Mouse (Mus musculus) neural tube, embryonic 14.5 days (tissue): ENCODE results near the gene Mthfd1. TPM values are rescaled to one million over a fixed set of nuclear protein-coding genes. Genes with fewer than 3 reads are reported as not detected.

Experiments
- ATAC-seq: fragments of 200-750 bp; cut with Nextera tagmentation; 2 replicates; pipeline ENCODE4 v1.8.0; 2017; ENCODE audit warnings: low read depth, mild to moderate bottlenecking, moderate TSS enrichment, moderate library complexity
- H3K27ac ChIP-seq: fragments of 300-500 bp; sonication (generic); 2 replicates; pipeline ENCODE4 v1.5.1; 2014; ENCODE audit warnings: low read depth, mild to moderate bottlenecking, control low read depth, low read length, moderate library complexity, mixed read lengths
- H3K27me3 ChIP-seq: fragments of 300-500 bp; sonication (generic); 2 replicates; pipeline ENCODE4 v1.6.1; 2014; ENCODE audit warnings: low read length; ENCODE audit not compliant: control insufficient read depth, insufficient read depth
- H3K36me3 ChIP-seq: fragments of 300-500 bp; sonication (generic); 2 replicates; pipeline ENCODE4 v1.6.1; 2014; ENCODE audit warnings: low read length, mixed read lengths; ENCODE audit not compliant: control insufficient read depth, insufficient read depth
- H3K4me1 ChIP-seq: fragments of 300-500 bp; sonication (generic); 2 replicates; pipeline ENCODE4 v1.6.1; 2014; ENCODE audit warnings: low read length; ENCODE audit not compliant: control insufficient read depth, insufficient read depth
- H3K4me2 ChIP-seq: fragments of 300-500 bp; sonication (generic); 2 replicates; pipeline ENCODE4 v1.6.1; 2014; ENCODE audit warnings: mild to moderate bottlenecking, low read depth, low read length, control low read depth
- H3K4me3 ChIP-seq: fragments of 300-500 bp; sonication (generic); 2 replicates; pipeline ENCODE4 v1.5.1; 2014; ENCODE audit warnings: low read depth, low read length, control low read depth, mixed read lengths
- H3K9ac ChIP-seq: fragments of 300-500 bp; sonication (generic); replicated peaks from 2 replicates; pipeline ENCODE4 v1.6.1; 2014; ENCODE audit warnings: low read depth, mild to moderate bottlenecking, control low read depth, low read length, mixed read lengths
- H3K9me3 ChIP-seq: fragments of 300-500 bp; sonication (generic); 2 replicates; pipeline ENCODE4 v1.6.1; 2016; ENCODE audit warnings: low read length; ENCODE audit not compliant: control insufficient read depth
- WGBS: fragments of 180-500 bp; shearing (Covaris S2); extraction: QIAGEN DNeasy Blood & Tissue Kit; methylation state at CpG from one replicate; pipeline ENCODE4 v1.1.7; 2014; 5-methylcytosine and 5-hydroxymethylcytosine counted together
- polyA plus RNA-seq: library from polyadenylated mRNA; unstranded; fragments of >200 nt; fragmentation: Nextera tagmentation; extraction: Ambion mirVana; gene quantifications from 2 replicates; pipeline ENCODE4 v1.2.1, GENCODE M21; 2014

The Mthfd1 gene
- polyA plus RNA-seq, 1 experiment from 2014 or later: 26.8 TPM

- H3K9ac ChIP-seq: no peak overlapping the region
- no peak for ATAC-seq
Observed at GRCm38 (mm10) chr12:76285418-76285817, 30.3 kb downstream of the Mthfd1 start.

GRCm38 (mm10) chr12:76287986-76288385 is 32.9 kb downstream of the Mthfd1 start:
- 29% methylated on average over 8 of the region's 8 CpGs for WGBS
- Histone ChIP-seq H3K4me1 (no peaks in the 10 kb centered on the region), H3K36me3 (no peaks in the 10 kb centered on the region), H3K9me3 (no peaks in the 10 kb centered on the region), H3K9ac (no peak overlapping the region), H3K4me2 (no peak overlapping the region), H3K27me3 (no peaks in the 10 kb centered on the region), H3K27ac (no peak overlapping the region), H3K4me3 (no peak overlapping the region)
- no peak for ATAC-seq

More at GRCm38 (mm10) chr12:76285418-76285817, 30.3 kb downstream of the Mthfd1 start:
- Histone ChIP-seq H3K36me3 (no peaks in the 10 kb centered on the region), H3K27me3 (no peaks in the 10 kb centered on the region), H3K9me3 (no peaks in the 10 kb centered on the region), H3K4me1 (0 out of 2 replicates have a peak, but pooled peaks cover 3% of the 10 kb centered on the region), H3K27ac (no peak overlapping the region), H3K4me3 (no peak overlapping the region), H3K4me2 (no peak overlapping the region)
- 62% methylated on average over 6 of the region's 6 CpGs for WGBS

GRCm38 (mm10) chr12:76288494-76288893 is 33.4 kb downstream of the Mthfd1 start:
- no peaks in the 10 kb centered on the region for H3K9me3 ChIP-seq
- H3K27ac ChIP-seq: no peak overlapping the region
- no peak overlapping the region for H3K4me2 ChIP-seq
- no peaks in the 10 kb centered on the region for H3K4me1 ChIP-seq
- H3K36me3 ChIP-seq: no peaks in the 10 kb centered on the region
- 21% methylated on average over 5 of the region's 5 CpGs for WGBS
- ATAC-seq: peak; percentile 72; the same call in 1 of the 2 replicates
- H3K9ac ChIP-seq: no peak overlapping the region
- no peak overlapping the region for H3K4me3 ChIP-seq
- no peaks in the 10 kb centered on the region for H3K27me3 ChIP-seq

- Histone ChIP-seq H3K4me3 (no peak overlapping the region), H3K27me3 (no peaks in the 10 kb centered on the region), H3K36me3 (0 out of 2 replicates have a peak, but pooled peaks cover under 1% of the 10 kb centered on the region), H3K9ac (no peak overlapping the region), H3K9me3 (no peaks in the 10 kb centered on the region), H3K4me1 (no peaks in the 10 kb centered on the region), H3K27ac (no peak overlapping the region), H3K4me2 (no peak overlapping the region)
- WGBS: 93% methylated on average over 12 of the region's 12 CpGs
- no peak for ATAC-seq
Observed at GRCm38 (mm10) chr12:76289428-76289827, 34.3 kb downstream of the Mthfd1 start.

- H3K27me3 ChIP-seq: no peaks in the 10 kb centered on the region
- no peak for ATAC-seq
- H3K4me1 ChIP-seq: no peaks in the 10 kb centered on the region
- H3K9ac ChIP-seq: no peak overlapping the region
- no peak overlapping the region for H3K4me3 ChIP-seq
- WGBS: 93% methylated on average over 2 of the region's 2 CpGs
- no peak overlapping the region for H3K27ac ChIP-seq
- peaks cover 9% of the 10 kb centered on the region; the same call in 1 of the 2 replicates for H3K36me3 ChIP-seq
- no peak overlapping the region for H3K4me2 ChIP-seq
- H3K9me3 ChIP-seq: no peaks in the 10 kb centered on the region
Observed at GRCm38 (mm10) chr12:76290271-76290670, 35.2 kb downstream of the Mthfd1 start.

GRCm38 (mm10) chr12:76293192-76293591 is 38.1 kb downstream of the Mthfd1 start:
- Histone ChIP-seq H3K27ac (no peak overlapping the region), H3K36me3 (peaks cover 12% of the 10 kb centered on the region; the same call in 1 of the 2 replicates), H3K9me3 (no peaks in the 10 kb centered on the region), H3K4me3 (no peak overlapping the region), H3K9ac (no peak overlapping the region), H3K27me3 (no peaks in the 10 kb centered on the region), H3K4me1 (no peaks in the 10 kb centered on the region), H3K4me2 (no peak overlapping the region)
- no peak for ATAC-seq
- WGBS: 68% methylated on average over 7 of the region's 7 CpGs

GRCm38 (mm10) chr12:76297830-76298229 is 42.7 kb downstream of the Mthfd1 start:
- no peak overlapping the region for H3K27ac ChIP-seq
- H3K4me3 ChIP-seq: no peak overlapping the region
- no peak for ATAC-seq
- no peaks in the 10 kb centered on the region for H3K4me1 ChIP-seq
- H3K27me3 ChIP-seq: no peaks in the 10 kb centered on the region
- H3K9me3 ChIP-seq: no peaks in the 10 kb centered on the region
- WGBS: 83% methylated on average over 5 of the region's 5 CpGs
- H3K9ac ChIP-seq: no peak overlapping the region
- H3K4me2 ChIP-seq: no peak overlapping the region
- H3K36me3 ChIP-seq: peaks cover 17% of the 10 kb centered on the region; the same call in 1 of the 2 replicates

GRCm38 (mm10) chr12:76299361-76299906 is 44.3 kb downstream of the Mthfd1 start:
- peaks cover 20% of the 10 kb centered on the region; the same call in 1 of the 2 replicates for H3K36me3 ChIP-seq

GRCm38 (mm10) chr12:76300367-76300766 is 45.3 kb downstream of the Mthfd1 start:
- Histone ChIP-seq H3K4me2 (no peak overlapping the region), H3K4me1 (no peaks in the 10 kb centered on the region), H3K4me3 (no peak overlapping the region), H3K36me3 (peaks cover 12% of the 10 kb centered on the region; the same call in 1 of the 2 replicates), H3K27me3 (no peaks in the 10 kb centered on the region), H3K9me3 (no peaks in the 10 kb centered on the region), H3K9ac (no peak overlapping the region), H3K27ac (no peak overlapping the region)
- ATAC-seq: no peak
- WGBS: 88% methylated on average over 10 of the region's 10 CpGs

More at GRCm38 (mm10) chr12:76299361-76299906, 44.3 kb downstream of the Mthfd1 start:
- Histone ChIP-seq H3K9me3 (no peaks in the 10 kb centered on the region), H3K4me3 (no peak overlapping the region), H3K9ac (no peak overlapping the region), H3K27ac (no peak overlapping the region), H3K4me1 (no peaks in the 10 kb centered on the region), H3K27me3 (no peaks in the 10 kb centered on the region), H3K4me2 (no peak overlapping the region)
- whole genome bisulfite sequencing: 96% methylated on average over 9 of the region's 9 CpGs
- no peak for ATAC-seq
